Mouse (Mus musculus): ENCODE data around the gene Hist1h2ab.
"Not testable (repeated sequence)": the region's sequence is repeated elsewhere in the genome, so short reads cannot be mapped to it uniquely, and the experiment has no call there.

DNA sequence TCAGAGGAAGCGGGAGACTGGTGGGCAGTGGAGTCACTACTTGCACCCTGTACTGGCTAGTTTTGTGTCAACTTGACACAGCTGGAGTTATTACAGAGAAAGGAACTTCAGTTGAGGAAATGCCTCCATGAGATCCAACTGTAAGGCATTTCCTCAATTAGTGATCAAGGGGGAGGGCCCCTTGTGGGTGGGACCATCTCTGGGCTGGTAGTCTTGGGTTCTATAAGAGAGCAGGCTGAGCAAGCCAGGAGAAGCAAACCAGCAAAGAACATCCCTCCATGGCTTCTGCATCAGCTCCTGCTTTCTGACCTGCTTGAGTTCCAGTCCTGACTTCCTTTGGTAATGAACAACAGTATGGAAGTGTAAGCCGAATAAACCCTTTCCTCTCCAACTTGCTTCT is 48.1 kb upstream of the Hist1h2ab start:
- TF ChIP-seq CTCF (IDR thresholded peaks at IDR 0.05; ENCODE audit: low read depth); EP300 (optimal IDR thresholded peaks at IDR 0.05): not testable (repeated sequence)

Measured in stomach, postnatal 0 days (tissue).